Mouse (Mus musculus) heart, postnatal 25 days (tissue): ENCODE results near the gene Klk1b16. TPM values are rescaled to one million over a fixed set of nuclear protein-coding genes. Genes with fewer than 3 reads are reported as not detected.
"Not testable (repeated sequence)": the region's sequence is repeated elsewhere in the genome, so short reads cannot be mapped to it uniquely, and the experiment has no call there.

ENCODE experiments used
- DNase-seq: peaks from one replicate; pipeline ENCODE4 v3.0.0; 2022; ENCODE audit warnings: low spot score
- intact Hi-C: fragments of 180-260 bp; cut with DNase I; formaldehyde crosslinking; loops from one replicate; pipeline ENCODE4 v1.15.1; 2025
- total RNA-seq, 2 experiments: library from RNA; stranded (reverse); gene quantifications; 2 replicates each; pipeline ENCODE4 v1.2.3; 2021

The Klk1b16 gene
- total RNA-seq = not detected

- intact Hi-C loops = no loop called here
- no peak for DNase-seq
Measured at GRCm38 (mm10) chr7:44136467-44136866, at the start of gene Klk1b16. Gene Klk1b16 (plus strand): TSS chr7:44136767.

GRCm38 (mm10) chr7:44096111-44096510 is 40.5 kb upstream of the Klk1b16 start:
- intact Hi-C loops = no loop called here
- no peak for DNase-seq

GRCm38 (mm10) chr7:44102028-44102427 is 34.5 kb upstream of the Klk1b16 start, which contains the start of gene Klk1b21:
Gene Klk1b21 (plus strand): TSS chr7:44102328.
- intact Hi-C loops, DNase-seq: not testable (repeated sequence)

- DNase-seq = no peak
- intact Hi-C loops = no loop called here
Measured at GRCm38 (mm10) chr7:44112373-44112772, 24.2 kb upstream of the Klk1b16 start, which contains the start of gene Klk1b22. Gene Klk1b22 (plus strand): TSS chr7:44112673.

DNA sequence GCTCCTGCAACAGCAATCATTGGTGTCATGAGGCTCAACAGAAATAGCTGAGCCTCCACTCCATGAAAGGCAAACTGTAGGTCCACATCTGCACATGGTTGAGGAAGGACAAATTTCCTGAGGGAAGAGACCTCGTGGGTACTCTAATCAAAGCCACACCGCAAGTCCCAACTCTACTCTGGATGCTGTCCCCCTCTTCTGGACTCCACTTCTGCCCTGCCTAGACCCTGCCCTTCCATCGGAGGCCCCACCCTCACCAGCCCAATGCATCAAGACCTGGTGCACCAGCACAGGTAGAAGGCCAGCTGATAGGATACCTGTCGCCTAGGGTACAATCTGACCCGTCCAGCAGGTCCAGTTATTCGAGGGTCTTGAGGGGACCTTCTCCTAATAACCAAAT is 13.1 kb upstream of the Klk1b16 start:
- intact Hi-C loops = no loop called here
- DNase-seq = no peak

- DNase-seq = no peak
- intact Hi-C loops = no loop called here
Measured at GRCm38 (mm10) chr7:44179299-44180045, 42.9 kb downstream of the Klk1b16 start.

GRCm38 (mm10) chr7:44186516-44186915 is 49.9 kb downstream of the Klk1b16 start:
- intact Hi-C loops, DNase-seq: not testable (repeated sequence)

DNA sequence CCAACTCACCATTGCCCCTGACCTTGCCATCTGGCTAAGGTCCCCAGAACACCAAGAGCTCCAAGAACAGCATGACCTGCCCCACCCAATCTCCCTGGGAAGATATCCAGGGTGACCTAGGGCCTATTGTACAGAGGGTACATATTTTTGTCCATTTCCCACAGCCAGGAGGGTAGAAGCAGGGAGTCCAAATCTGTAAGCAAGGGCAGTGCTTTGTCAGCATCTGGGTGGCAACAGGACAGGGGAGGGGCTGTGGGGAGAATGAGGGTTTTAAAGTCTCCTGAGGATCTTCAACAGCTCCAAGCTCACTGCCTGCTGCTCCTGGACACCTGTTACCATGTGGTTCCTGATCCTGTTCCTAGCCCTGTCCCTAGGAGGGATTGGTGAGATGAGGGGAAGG is 51.4 kb downstream of the Klk1b16 start, which contains the start of gene Klk1b24:
Gene Klk1b24 (plus strand): TSS at position 301 of the 400 bp plus-strand sequence.
- intact Hi-C loops = not testable (repeated sequence)

More for the DNA sequence above, 51.4 kb downstream of the Klk1b16 start, which contains the start of gene Klk1b24:
- DNase-seq = not testable (repeated sequence)

Other genes with a start within 250 kb of the Klk1b16 start
- not detected for gene Klk15, start 203.0 kb upstream of the Klk1b16 start, total RNA-seq
- not detected for gene Klk1b8, start 186.1 kb upstream of the Klk1b16 start, total RNA-seq
- gene Klk1b1, start 170.0 kb upstream of the Klk1b16 start, total RNA-seq = not detected
- not detected for gene Klk1b9, start 160.7 kb upstream of the Klk1b16 start, total RNA-seq
- not detected for gene Klk1b11, start 140.9 kb upstream of the Klk1b16 start, total RNA-seq
- under 1 TPM; 0.36 TPM for gene Klk1b26, start 124.6 kb upstream of the Klk1b16 start, total RNA-seq
- not detected for gene Klk1b27, start 84.5 kb upstream of the Klk1b16 start, total RNA-seq
- not detected for gene Klk1b21, start 34.4 kb upstream of the Klk1b16 start, total RNA-seq
- gene Klk1b22, start 24.1 kb upstream of the Klk1b16 start, total RNA-seq = not detected
- gene Klk1b24, start 51.5 kb downstream of the Klk1b16 start, total RNA-seq = not detected
- not detected for gene Klk1b3, start 61.4 kb downstream of the Klk1b16 start, total RNA-seq
- gene Klk1b4, start 70.7 kb downstream of the Klk1b16 start, total RNA-seq = not detected
- not detected for gene Klk1b5, start 79.2 kb downstream of the Klk1b16 start, total RNA-seq
- gene Klk1, start 88.6 kb downstream of the Klk1b16 start, total RNA-seq = not detected
- not detected for gene Gm36864, start 99.4 kb downstream of the Klk1b16 start, total RNA-seq
- gene 1700028J19Rik, start 109.9 kb downstream of the Klk1b16 start, total RNA-seq = under 1 TPM; 0.31 to 0.56 TPM
- 10 to 100 TPM; 14.1 to 14.5 TPM for gene 2410002F23Rik, start 110.0 kb downstream of the Klk1b16 start, total RNA-seq
- not detected for gene Acp4, start 120.6 kb downstream of the Klk1b16 start, total RNA-seq
- gene Gm15517, start 124.7 kb downstream of the Klk1b16 start, total RNA-seq = not detected
- 1 to 10 TPM in 1 of 2 experiments, under 1 TPM in 1; 0.87 to 1.0 TPM for gene Clec11a, start 170.1 kb downstream of the Klk1b16 start, total RNA-seq
- gene Shank1, start 173.5 kb downstream of the Klk1b16 start, total RNA-seq = 1 to 10 TPM; 1.6 to 2.0 TPM
- 1 to 10 TPM; 1.3 to 2.2 TPM for gene Syt3, start 247.3 kb downstream of the Klk1b16 start, total RNA-seq
- gene 1700008O03Rik, start 249.1 kb downstream of the Klk1b16 start, total RNA-seq = under 1 TPM; 0.28 to 0.62 TPM